Mouse (Mus musculus) layer of hippocampus, postnatal 25 days (tissue): ENCODE results near the gene Mtfmt. TPM values are rescaled to one million over a fixed set of nuclear protein-coding genes. Genes with fewer than 3 reads are reported as not detected.

Source experiments
- DNase-seq, 2 experiments: peaks; one replicate each; pipeline ENCODE4 v3.0.0; 2022; ENCODE audit warnings: mixed read lengths in 2 of 2, low spot score in 1 of 2; ENCODE audit errors: extremely low spot score in 1 of 2
- total RNA-seq, 2 experiments: library from RNA; stranded (reverse); gene quantifications; 2 replicates each; pipeline ENCODE4 v1.2.3; 2021

The Mtfmt gene
- 10 to 100 TPM; 15.5 to 20.3 TPM for total RNA-seq

- DNase-seq = peak; percentile 76 to 83
These were observed at the start of gene Mtfmt for GRCm38 (mm10) chr9:65435671-65436301. Gene Mtfmt (plus strand): TSS chr9:65435782.

GRCm38 (mm10) chr9:65386373-65387140 lies 49.0 kb upstream of the Mtfmt start:
- no peak for DNase-seq

DNA sequence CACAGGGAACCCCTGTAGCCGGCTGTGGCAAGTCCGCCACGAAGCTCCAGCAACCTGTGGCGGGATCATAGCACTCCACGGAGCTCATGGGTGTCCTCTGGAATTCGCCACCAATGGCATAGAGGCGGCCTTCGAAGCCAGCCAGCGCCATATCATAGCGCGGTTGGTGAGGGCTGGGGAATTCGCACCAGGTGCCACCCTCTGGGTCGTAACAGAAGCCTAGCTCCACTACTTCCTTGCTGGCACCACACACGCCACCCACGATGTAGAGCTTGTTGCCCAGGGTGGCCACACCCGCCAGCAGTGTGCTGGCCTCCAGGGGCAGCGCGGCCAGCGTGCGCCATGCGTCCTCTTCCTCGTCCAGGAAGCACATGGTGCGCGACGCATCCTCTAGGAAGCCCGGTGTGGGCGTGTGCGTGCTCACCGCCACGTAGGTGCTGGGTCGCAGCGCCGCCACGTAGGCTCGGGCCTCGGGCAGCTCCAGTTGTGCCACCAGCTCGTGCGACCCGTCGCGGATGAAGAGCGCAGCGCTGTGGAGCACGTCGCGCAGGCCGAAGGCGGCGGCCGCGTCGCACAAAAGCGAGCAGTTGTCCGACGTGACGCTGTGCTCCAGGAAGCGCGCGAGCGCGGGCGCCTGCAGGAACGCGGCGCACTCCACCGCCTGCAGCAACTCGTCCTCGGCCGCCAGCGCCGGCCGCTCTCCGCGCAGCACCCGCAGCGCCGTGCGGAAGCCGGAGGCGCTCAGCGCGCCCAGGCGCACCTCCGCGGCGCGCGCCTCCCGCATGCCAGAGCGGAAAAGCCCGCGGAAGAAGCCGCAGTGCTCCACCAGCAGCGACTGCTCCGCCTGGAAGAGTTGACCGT lies 44.6 kb upstream of the Mtfmt start:
- DNase-seq = no peak

DNA sequence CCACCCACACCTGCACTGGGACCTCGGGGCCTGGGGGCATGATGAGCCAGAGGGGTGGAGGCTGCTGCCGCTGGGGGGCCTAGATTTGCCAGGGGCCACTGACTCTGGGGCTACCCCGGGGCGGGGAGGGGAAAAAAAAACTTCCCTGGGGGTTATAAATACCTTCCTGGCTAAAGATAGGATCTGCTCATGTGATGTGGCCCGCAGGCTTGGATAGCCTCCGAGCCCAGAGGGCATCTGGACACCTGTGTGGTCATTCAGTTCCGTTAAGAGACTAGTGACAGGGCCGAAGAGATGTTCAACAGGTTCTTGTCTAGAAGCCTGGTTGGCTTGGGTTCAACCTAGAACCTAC lies 44.0 kb upstream of the Mtfmt start, which contains the start of gene Kbtbd13:
Kbtbd13 (minus strand) TSS at position 40 of the 352 bp plus-strand sequence.
- no peak for DNase-seq

- peak; percentile 23 to 76 for DNase-seq
These were observed 42.8 kb upstream of the Mtfmt start for GRCm38 (mm10) chr9:65392638-65393364.

- no peak for DNase-seq
These were observed 42.0 kb upstream of the Mtfmt start for GRCm38 (mm10) chr9:65393606-65394005.

DNA sequence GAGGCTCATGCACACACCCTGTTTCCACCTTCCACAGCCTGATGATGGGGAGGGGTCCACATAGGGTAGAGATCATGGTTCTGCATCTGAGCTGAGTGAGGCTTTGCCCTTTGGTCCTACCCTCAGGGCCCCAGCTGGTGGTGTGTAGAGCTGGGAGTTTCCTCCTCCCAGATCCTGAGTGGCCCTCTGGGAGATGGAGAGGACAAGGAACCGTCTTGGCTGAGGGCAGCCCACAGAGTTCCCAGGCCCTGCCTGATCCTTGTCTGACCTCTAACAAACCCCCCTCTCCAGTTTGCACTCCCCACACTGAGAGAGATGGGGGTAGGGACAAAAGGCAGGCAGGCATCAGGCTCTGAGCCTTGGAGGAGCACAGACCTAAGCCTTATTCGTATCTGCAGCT lies 41.2 kb upstream of the Mtfmt start:
- DNase-seq = no peak

DNA sequence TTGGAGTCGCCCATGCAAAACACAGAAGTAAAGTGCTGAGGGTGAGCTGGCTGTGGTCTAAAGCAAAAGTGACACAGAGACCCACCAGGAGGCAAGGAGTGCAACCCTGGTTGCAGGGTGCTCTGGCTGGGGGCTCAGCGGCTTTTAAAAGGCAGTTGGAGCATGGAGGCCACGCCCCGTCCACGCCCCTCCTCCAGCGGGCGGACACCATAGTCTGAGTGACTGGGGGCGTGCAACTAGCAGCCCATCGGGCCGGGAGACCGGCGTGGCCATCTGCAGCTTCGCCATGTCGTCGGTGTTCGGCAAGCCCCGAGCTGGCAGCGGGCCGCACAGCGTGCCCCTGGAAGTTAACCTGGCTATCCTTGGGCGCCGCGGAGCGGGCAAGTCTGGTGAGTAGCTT lies 37.3 kb upstream of the Mtfmt start, which contains the start of gene Rasl12:
Rasl12 (plus strand) TSS at position 228 of the 400 bp plus-strand sequence.
- DNase-seq = peak; percentile 36 to 49

DNA sequence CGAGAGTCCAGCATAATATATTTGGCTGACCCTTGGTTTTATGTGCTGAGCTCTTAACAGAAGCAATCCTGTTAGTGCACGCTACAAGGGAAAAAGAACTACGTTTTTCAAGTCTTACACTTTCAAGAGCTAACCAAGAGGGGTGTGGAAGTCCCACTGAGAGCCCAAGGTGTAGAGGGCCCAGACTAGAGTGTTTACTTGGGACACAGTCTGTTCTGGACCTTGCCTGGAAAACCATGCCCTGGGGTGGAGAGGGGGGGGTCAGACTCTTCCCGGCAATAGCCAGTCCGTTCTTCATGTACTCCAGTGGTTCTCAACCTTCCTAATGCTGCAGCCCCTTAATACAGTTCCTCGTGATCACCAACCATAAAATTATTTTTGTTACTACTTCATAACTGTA lies 35.6 kb upstream of the Mtfmt start:
- DNase-seq = no peak

GRCm38 (mm10) chr9:65404331-65405183 lies 31.0 kb upstream of the Mtfmt start:
- DNase-seq = peak; percentile 51 to 69

DNA sequence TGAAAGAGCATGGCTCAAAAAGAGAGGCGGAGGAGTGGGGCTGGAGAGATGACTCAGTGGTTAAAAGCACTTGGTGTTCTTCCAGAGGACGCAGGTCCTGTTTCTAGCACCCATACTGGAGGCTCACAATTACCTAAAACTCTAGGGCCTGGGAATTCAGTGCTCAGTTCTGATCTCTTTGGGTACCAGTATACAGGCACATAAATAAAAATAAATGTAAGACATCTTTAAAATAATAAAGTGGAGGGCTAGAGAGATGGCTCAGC lies 30.5 kb upstream of the Mtfmt start:
- no peak for DNase-seq

DNA sequence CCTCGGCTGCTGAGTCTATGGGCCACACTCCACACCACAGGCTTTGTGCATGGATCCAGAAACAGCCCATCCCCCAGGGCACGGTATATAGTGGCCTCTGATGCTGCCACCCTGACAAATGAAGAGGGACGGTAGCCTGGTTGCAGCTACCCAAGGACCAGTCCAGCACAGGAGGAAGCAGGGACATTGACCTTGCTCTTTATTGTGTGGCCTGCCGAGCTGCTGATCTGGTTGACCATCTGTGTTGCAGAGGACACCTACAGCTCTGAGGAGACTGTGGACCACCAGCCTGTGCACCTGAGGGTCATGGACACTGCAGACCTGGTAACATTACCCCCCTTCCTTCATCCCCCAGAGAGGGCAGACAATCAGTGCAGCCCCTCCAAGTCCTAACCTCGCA lies 28.3 kb upstream of the Mtfmt start:
- no peak for DNase-seq

DNA sequence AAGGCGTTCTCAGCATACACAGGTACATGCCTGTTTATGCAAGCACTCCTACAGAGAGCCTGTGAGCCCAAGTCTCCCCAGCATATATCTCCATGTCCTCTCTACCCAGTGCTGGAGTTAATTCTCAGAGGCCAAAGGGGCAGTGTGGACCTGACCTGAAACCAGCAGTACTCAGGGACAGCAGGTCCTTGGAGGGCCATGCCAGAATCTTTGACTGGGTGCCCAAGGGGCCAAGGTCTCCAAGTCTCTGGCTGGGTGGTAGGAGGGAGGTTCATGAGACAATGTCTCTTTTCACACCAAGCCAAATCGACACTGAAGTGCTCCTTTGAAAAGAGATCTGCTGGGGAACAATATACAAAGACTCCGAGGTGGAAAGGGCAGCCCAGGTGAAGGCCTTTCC lies 27.7 kb upstream of the Mtfmt start:
- no peak for DNase-seq

DNA sequence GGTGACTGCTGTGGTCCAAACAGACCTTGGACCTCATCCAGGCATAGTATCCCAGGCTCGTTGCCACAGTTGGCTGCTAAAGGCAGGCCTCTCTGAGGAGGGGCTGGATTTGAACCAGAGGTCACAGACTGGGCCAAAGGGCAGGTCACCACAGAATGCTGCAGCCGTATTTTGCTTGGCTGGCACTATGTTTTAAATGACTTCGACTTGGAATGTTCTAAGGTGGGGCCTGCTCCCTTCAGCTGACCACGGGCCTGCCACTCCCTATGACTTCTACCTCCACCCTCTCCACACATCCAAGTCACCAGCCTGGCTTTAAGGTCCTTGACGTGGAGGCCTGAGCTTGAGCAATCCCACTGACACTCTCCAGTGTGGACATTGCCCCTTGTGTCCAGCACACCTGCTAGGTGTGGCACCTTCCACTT lies 26.7 kb upstream of the Mtfmt start:
- DNase-seq = no peak

GRCm38 (mm10) chr9:65410378-65410777 lies 25.2 kb upstream of the Mtfmt start:
- DNase-seq = no peak

- no peak for DNase-seq
These were observed 24.3 kb upstream of the Mtfmt start for GRCm38 (mm10) chr9:65411326-65411725.

DNA sequence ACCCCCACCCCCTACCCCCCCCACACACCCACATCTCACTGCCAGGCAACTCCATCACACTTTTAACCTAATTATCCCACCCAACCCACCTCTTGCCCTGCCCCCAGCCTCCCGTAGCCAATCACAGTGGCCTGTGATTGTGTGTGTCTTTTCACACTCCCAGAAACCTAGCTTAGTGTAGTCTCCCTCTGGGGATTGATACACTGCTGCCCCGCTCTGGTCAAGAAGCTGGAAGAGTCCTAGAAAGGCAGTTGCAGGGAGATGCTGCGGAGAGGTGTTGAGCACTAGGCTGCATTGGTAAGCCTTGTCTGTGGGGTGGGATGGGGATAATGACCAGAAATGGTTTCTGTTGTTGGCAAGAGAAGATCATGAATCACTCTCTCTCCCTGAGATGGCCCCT lies 17.8 kb upstream of the Mtfmt start:
- no peak for DNase-seq

- DNase-seq = no peak
These were observed 15.9 kb upstream of the Mtfmt start for GRCm38 (mm10) chr9:65419633-65420032.

DNA sequence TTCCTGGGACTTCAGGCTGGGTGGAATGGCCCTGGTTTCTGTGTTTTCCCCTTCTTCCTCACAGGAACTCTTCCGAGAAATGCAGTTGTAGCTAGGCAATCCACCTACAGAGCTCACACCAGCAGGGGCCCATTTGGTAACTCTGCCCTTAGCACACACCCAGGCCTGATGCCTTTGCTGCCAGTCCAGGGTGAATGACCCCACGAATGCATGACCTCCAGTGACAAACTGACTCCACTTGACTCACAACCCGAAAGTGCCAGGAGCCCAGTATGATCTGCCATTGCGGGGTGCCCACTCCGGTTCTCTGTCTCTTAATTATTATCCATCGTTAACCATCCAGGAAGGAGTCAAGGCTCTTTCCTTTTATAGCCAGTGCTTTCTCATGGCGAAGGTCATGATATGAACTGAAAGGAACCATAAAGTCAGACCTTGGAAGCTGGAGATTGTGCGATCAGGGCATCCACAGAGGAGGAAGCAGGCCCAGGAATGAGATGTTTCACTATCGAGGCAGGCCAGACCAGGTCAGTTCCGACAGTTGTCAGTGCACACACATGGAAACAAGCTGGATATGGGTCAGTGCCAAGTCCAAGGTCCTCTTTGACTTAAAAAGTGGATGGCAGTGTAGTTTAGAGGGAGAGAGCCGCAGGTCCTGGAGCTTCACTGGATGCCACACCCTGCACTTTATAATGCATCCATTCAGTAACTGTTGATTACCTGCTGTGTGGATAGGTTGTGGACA lies 12.7 kb upstream of the Mtfmt start, which contains the start of gene Slc51b:
Slc51b (minus strand) TSS at position 196 of the 742 bp plus-strand sequence.
- no peak for DNase-seq
